Mouse (Mus musculus): ENCODE data around the gene Tmem151b. TPM values are rescaled to one million over a fixed set of nuclear protein-coding genes. Genes with fewer than 3 reads are reported as not detected.

Tmem151b gene
- polyA plus RNA-seq, 1 experiment from 2014 or later = 1.4 TPM

DNA sequence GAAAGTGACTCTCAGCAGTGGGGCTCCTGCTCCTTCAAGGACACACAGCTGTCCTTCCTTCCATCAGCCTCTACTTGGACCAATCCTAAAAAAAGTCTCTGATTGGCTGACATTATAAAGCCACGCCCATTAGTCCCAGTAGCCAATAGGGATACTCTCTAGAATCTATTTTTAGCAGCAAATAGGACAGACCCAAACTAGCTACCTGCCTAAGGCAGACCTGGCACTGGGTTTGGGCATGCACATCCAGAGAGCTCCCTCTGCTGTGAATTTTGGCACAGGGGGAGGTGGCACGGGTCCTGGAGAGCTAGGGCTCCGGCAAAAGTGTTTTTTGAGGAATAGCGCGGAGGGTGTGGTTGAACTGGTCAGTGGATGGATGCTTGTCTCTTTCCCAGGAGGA lies 22.9 kb downstream of the Tmem151b start:
- WGBS = 21% methylated on average over 5 of the region's 5 CpGs
- H3K4me2 ChIP-seq (ENCODE audit: low read depth, low read length) = no peak overlapping the region
- H3K27me3 ChIP-seq (ENCODE audit: control insufficient read depth, insufficient read depth, low read depth, low read length) = peaks cover 11% of the 10 kb centered on the region
- H3K9me3 ChIP-seq (ENCODE audit: control insufficient read depth, low read length) = no peaks in the 10 kb centered on the region
- peaks cover 9% of the 10 kb centered on the region for H3K4me1 ChIP-seq (replicated peaks; ENCODE audit: control insufficient read depth, insufficient read depth, low read length)
- no peak for ATAC-seq (ENCODE audit: low read depth)
- H3K36me3 ChIP-seq (ENCODE audit: control insufficient read depth, insufficient read depth, low read length) = no peaks in the 10 kb centered on the region
- no peak overlapping the region for H3K27ac ChIP-seq (ENCODE audit: low read length)
- H3K4me3 ChIP-seq (ENCODE audit: low read length) = no peak overlapping the region
- no peak overlapping the region for H3K9ac ChIP-seq (ENCODE audit: low read length)

DNA sequence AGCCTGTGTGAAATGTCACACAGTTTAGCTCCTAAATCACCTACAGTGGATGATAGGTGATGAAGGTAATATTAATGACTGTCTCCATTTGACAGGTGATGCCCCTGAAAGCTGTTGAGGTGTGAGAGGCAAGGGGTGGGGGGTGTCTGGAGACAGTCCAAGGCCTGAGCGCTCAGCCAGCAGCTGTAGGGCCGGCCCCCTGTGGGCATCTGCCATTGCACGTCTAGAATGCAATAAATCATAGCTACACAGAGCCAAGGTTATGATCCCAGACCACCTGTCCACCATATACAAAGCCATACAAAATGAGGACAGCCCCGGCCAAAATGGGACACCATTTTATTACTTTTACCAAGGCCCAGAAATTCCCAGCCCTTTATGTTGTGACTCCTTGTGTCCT lies 24.5 kb downstream of the Tmem151b start:
- H3K4me2 ChIP-seq (ENCODE audit: low read depth, low read length) = no peak overlapping the region

DNA sequence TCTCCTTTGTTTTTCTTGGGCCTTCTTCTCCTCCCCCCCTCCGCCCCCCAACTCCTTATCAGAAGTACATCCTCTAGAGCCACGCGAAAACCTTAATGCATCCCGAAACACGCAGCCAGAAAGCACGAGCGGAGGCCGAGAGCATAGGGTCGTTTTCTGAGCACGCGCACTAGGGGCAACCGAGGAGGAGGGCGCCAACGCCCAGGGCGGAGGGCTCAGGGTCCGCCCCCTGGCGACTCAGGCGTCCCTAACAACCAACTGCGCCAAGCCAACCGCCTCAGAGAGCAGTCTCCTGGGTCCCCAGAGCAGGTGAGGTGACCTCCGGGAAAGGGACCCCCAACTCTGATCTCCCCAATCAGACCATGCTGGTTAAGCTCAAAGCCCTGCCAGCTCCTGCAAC lies 26.2 kb downstream of the Tmem151b start, which contains the start of gene Tcte1:
Gene Tcte1, plus strand, starts transcription at position 172 of the 400 bp plus-strand sequence.
- peak; percentile 84 for ATAC-seq (ENCODE audit: low read depth)
- no peaks in the 10 kb centered on the region; the same call in 1 of the 2 replicates for H3K27me3 ChIP-seq (ENCODE audit: control insufficient read depth, insufficient read depth, low read depth, low read length)
- WGBS = 3% methylated on average over 20 of the region's 21 CpGs
- H3K9ac ChIP-seq (ENCODE audit: low read length) = peak within 1 kb of the TSS; percentile 58
- no peaks in the 10 kb centered on the region for H3K9me3 ChIP-seq (ENCODE audit: control insufficient read depth, low read length)
- no peaks in the 10 kb centered on the region for H3K36me3 ChIP-seq (ENCODE audit: control insufficient read depth, insufficient read depth, low read length)
- H3K4me1 ChIP-seq (replicated peaks; ENCODE audit: control insufficient read depth, insufficient read depth, low read length) = peaks cover 9% of the 10 kb centered on the region
- no peak within 1 kb of the TSS for H3K27ac ChIP-seq (ENCODE audit: low read length)
- peak within 1 kb of the TSS; percentile 44 for H3K4me3 ChIP-seq (ENCODE audit: low read length)
- peak within 1 kb of the TSS; percentile 74 for H3K4me2 ChIP-seq (ENCODE audit: low read depth, low read length)

More for the DNA sequence above, 24.5 kb downstream of the Tmem151b start:
- H3K4me1 ChIP-seq (replicated peaks; ENCODE audit: control insufficient read depth, insufficient read depth, low read length) = peaks cover 9% of the 10 kb centered on the region
- no peaks in the 10 kb centered on the region for H3K36me3 ChIP-seq (ENCODE audit: control insufficient read depth, insufficient read depth, low read length)
- no peak overlapping the region for H3K9ac ChIP-seq (ENCODE audit: low read length)
- H3K9me3 ChIP-seq (ENCODE audit: control insufficient read depth, low read length) = no peaks in the 10 kb centered on the region
- H3K27ac ChIP-seq (ENCODE audit: low read length) = no peak overlapping the region
- peaks cover 3% of the 10 kb centered on the region for H3K27me3 ChIP-seq (ENCODE audit: control insufficient read depth, insufficient read depth, low read depth, low read length)
- WGBS = 47% methylated on average over 4 of the region's 4 CpGs
- H3K4me3 ChIP-seq (ENCODE audit: low read length) = no peak overlapping the region
- no peak for ATAC-seq (ENCODE audit: low read depth)

DNA sequence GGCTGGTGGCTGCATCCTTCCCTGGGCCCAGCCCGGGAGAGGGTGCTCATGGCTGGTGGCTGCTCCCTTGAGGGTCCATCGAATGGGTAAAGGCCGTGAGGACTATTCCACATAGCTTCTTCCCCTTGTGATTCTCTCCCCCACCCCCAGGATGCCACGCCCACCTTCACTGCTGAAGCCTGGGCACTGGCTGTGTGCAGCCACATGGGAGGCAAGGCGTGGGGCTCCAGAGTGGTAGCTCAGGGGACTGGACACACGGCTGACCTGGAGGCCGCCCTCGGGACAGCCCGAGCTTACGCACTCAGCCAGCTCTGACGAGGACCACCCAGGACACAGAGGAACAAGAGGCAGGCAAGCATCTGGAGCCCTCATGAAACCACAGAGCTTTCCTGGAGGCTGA lies 29.3 kb downstream of the Tmem151b start:
- no peak overlapping the region for H3K4me3 ChIP-seq (ENCODE audit: low read length)
- 81% methylated on average over 11 of the region's 11 CpGs for WGBS
- no peaks in the 10 kb centered on the region for H3K9me3 ChIP-seq (ENCODE audit: control insufficient read depth, low read length)
- no peak for ATAC-seq (ENCODE audit: low read depth)
- peaks cover 9% of the 10 kb centered on the region for H3K4me1 ChIP-seq (replicated peaks; ENCODE audit: control insufficient read depth, insufficient read depth, low read length)
- H3K9ac ChIP-seq (ENCODE audit: low read length) = no peak overlapping the region
- no peaks in the 10 kb centered on the region; the same call in 1 of the 2 replicates for H3K27me3 ChIP-seq (ENCODE audit: control insufficient read depth, insufficient read depth, low read depth, low read length)
- H3K27ac ChIP-seq (ENCODE audit: low read length) = no peak overlapping the region
- H3K4me2 ChIP-seq (ENCODE audit: low read depth, low read length) = no peak overlapping the region
- no peaks in the 10 kb centered on the region for H3K36me3 ChIP-seq (ENCODE audit: control insufficient read depth, insufficient read depth, low read length)

DNA sequence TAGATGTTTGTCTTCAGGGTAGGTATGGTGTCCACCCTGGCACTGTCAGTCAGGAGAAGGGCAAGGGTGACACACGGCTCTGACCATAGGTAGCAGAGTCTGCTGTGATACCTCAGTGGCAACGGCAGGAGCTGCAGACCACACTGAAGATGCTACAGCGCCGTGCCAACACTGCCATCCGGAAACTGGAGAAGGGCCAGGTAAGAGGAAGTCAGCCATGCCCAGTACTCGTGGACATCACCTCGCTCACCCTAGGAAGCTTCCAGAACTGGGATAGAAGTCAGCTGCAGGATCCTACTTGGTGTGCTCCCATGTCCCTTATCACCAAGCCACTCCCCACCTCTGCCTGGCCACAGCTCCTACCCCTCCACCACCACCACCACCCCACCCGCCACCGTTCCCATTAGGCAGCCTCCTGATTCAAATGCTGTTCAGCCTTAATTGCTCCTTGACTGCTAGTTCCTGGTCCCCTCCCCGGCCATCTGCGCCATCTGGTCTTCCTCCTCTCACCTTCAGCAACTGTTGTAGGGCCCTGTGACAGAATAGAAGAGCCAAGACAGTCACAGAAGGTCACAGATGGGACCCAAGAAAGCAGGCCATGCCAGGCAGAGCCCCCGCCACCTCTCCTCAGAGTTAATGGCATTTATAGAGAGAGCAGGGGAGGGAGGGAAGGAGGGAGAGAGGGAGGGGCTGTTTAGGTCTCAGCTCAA lies 30.6 kb downstream of the Tmem151b start:
- H3K9ac ChIP-seq (ENCODE audit: low read length) = no peak overlapping the region
- H3K9me3 ChIP-seq (ENCODE audit: control insufficient read depth, low read length) = no peaks in the 10 kb centered on the region
- no peaks in the 10 kb centered on the region for H3K36me3 ChIP-seq (ENCODE audit: control insufficient read depth, insufficient read depth, low read length)
- H3K4me2 ChIP-seq (ENCODE audit: low read depth, low read length) = no peak overlapping the region
- no peak for ATAC-seq (ENCODE audit: low read depth)
- WGBS = 85% methylated on average over 12 of the region's 12 CpGs
- H3K4me3 ChIP-seq (ENCODE audit: low read length) = no peak overlapping the region
- H3K27ac ChIP-seq (ENCODE audit: low read length) = no peak overlapping the region
- no peaks in the 10 kb centered on the region; the same call in 1 of the 2 replicates for H3K27me3 ChIP-seq (ENCODE audit: control insufficient read depth, insufficient read depth, low read depth, low read length)
- peaks cover 9% of the 10 kb centered on the region for H3K4me1 ChIP-seq (replicated peaks; ENCODE audit: control insufficient read depth, insufficient read depth, low read length)

DNA sequence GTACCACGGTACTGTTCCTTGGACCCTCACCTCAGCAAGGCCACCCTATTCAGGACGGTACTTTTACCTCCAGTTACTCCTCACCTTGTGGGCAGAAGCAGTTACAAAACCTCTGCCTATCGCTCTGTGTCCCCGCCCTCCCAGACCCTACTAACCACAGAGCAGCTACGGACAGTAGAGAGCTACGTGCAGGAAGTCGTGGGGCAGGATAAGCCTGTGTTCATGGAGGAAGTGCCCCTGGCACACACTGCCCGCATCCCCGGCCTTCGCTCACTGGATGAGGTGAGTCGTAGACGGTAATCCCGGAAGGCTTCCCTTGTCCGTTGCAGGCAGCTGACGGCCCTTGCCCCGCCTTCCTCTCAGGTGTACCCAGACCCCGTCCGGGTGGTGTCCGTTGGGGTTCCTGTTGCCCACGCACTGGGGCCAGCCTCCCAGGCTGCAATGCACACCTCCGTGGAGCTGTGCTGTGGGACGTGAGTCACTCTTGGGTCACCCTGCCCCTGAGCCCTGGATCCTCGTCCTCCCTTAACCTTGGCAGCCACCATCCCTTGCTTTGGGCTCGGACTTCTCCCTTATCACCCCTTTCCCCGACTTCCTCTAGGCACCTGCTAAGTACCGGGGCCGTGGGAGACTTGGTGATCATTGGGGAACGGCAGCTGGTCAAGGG lies 31.8 kb downstream of the Tmem151b start:
- Histone ChIP-seq H3K4me2 (ENCODE audit: low read depth, low read length) (no peak overlapping the region), H3K27ac (ENCODE audit: low read length) (no peak overlapping the region), H3K9ac (ENCODE audit: low read length) (no peak overlapping the region), H3K9me3 (ENCODE audit: control insufficient read depth, low read length) (no peaks in the 10 kb centered on the region), H3K4me1 (replicated peaks; ENCODE audit: control insufficient read depth, insufficient read depth, low read length) (0 out of 2 replicates have a peak, but pooled peaks cover 3% of the 10 kb centered on the region), H3K36me3 (ENCODE audit: control insufficient read depth, insufficient read depth, low read length) (no peaks in the 10 kb centered on the region), H3K4me3 (ENCODE audit: low read length) (no peak overlapping the region), H3K27me3 (ENCODE audit: control insufficient read depth, insufficient read depth, low read depth, low read length) (no peaks in the 10 kb centered on the region)
- ATAC-seq (ENCODE audit: low read depth) = no peak
- 86% methylated on average over 28 of the region's 28 CpGs for WGBS

DNA sequence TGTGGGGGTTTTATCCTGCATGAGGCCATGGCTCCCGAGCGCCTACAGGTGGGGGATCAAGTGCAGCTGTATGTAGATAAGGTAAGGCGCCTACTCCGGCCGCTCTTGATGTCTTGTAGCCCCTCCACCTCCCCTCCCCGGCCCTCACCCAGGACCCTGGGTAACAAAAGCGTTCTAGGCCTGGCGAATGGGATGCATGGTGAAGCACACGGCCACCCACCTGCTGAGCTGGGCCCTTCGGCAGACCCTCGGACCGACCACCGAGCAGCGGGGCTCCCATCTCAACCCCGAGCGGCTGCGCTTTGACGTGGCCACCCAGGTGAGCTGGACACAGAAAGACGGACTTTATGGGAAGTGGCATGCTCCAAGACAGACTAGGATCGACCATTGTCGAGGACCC lies 32.3 kb downstream of the Tmem151b start:
- no peak for ATAC-seq (ENCODE audit: low read depth)
- Histone ChIP-seq H3K36me3 (ENCODE audit: control insufficient read depth, insufficient read depth, low read length) (no peaks in the 10 kb centered on the region), H3K27ac (ENCODE audit: low read length) (no peak overlapping the region), H3K4me3 (ENCODE audit: low read length) (no peak overlapping the region), H3K4me2 (ENCODE audit: low read depth, low read length) (no peak overlapping the region), H3K9me3 (ENCODE audit: control insufficient read depth, low read length) (no peaks in the 10 kb centered on the region), H3K4me1 (replicated peaks; ENCODE audit: control insufficient read depth, insufficient read depth, low read length) (no peaks in the 10 kb centered on the region), H3K27me3 (ENCODE audit: control insufficient read depth, insufficient read depth, low read depth, low read length) (no peaks in the 10 kb centered on the region), H3K9ac (ENCODE audit: low read length) (no peak overlapping the region)
- 94% methylated on average over 21 of the region's 21 CpGs for WGBS

DNA sequence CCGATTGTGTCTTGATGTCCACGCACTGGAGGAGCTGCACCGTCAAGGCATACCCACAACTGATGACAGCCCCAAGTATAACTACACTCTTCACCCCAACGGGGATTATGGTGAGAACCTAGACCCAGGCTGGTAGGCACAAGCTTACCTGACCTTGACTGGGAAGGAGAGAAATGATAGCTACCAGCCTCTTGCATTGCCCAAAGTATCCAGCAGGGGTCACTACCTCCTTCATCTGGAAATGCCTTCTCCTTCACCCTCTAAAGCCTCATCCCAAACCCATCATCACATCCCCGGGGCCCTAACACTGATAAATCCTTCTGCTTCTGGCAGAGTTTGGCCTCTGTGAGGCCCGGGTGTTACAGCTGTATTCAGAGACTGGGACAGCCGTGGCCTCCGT lies 33.0 kb downstream of the Tmem151b start:
- ATAC-seq (ENCODE audit: low read depth) = 0 out of 2 replicates have a peak, but pooled peaks have one; percentile 8
- 47% methylated on average over 8 of the region's 8 CpGs for WGBS

DNA sequence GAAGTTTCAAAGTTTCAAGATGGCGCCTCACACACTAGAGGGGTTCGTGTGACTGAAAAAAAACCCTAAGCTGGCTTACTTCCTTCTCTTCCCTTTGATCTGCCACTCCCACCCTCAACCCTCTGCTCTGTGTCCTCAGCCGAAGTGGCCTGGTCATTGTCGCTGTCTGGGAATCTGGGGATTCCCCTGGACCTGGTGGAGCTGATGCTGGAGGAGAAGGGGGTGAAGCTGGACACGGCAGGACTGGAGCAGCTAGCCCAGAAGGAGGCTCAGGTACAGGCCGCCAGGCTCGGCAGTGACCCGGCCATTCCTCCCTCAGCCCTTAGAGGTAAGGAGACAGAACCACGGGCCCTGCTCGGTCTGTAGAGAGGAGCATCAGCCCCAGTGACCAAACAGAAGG lies 33.7 kb downstream of the Tmem151b start:
- H3K4me1 ChIP-seq (replicated peaks; ENCODE audit: control insufficient read depth, insufficient read depth, low read length) = no peaks in the 10 kb centered on the region
- H3K27me3 ChIP-seq (ENCODE audit: control insufficient read depth, insufficient read depth, low read depth, low read length) = no peaks in the 10 kb centered on the region
- H3K4me2 ChIP-seq (ENCODE audit: low read depth, low read length) = no peak overlapping the region
- H3K36me3 ChIP-seq (ENCODE audit: control insufficient read depth, insufficient read depth, low read length) = no peaks in the 10 kb centered on the region
- no peak for ATAC-seq (ENCODE audit: low read depth)
- H3K9me3 ChIP-seq (ENCODE audit: control insufficient read depth, low read length) = no peaks in the 10 kb centered on the region
- no peak overlapping the region for H3K27ac ChIP-seq (ENCODE audit: low read length)
- no peak overlapping the region for H3K9ac ChIP-seq (ENCODE audit: low read length)
- no peak overlapping the region for H3K4me3 ChIP-seq (ENCODE audit: low read length)
- 78% methylated on average over 10 of the region's 10 CpGs for WGBS

More for the DNA sequence above, 33.0 kb downstream of the Tmem151b start:
- no peak overlapping the region for H3K9ac ChIP-seq (ENCODE audit: low read length)
- no peak overlapping the region for H3K4me3 ChIP-seq (ENCODE audit: low read length)
- H3K27me3 ChIP-seq (ENCODE audit: control insufficient read depth, insufficient read depth, low read depth, low read length) = no peaks in the 10 kb centered on the region
- no peak overlapping the region for H3K27ac ChIP-seq (ENCODE audit: low read length)
- H3K9me3 ChIP-seq (ENCODE audit: control insufficient read depth, low read length) = no peaks in the 10 kb centered on the region
- H3K4me2 ChIP-seq (ENCODE audit: low read depth, low read length) = no peak overlapping the region
- no peaks in the 10 kb centered on the region for H3K36me3 ChIP-seq (ENCODE audit: control insufficient read depth, insufficient read depth, low read length)
- no peaks in the 10 kb centered on the region for H3K4me1 ChIP-seq (replicated peaks; ENCODE audit: control insufficient read depth, insufficient read depth, low read length)
